Mouse (Mus musculus) telencephalon, adult 2 months (tissue): ENCODE measurements around the gene Rundc3a.

Experiments
- DNase-seq: peaks from one replicate; pipeline ENCODE4 v3.0.0-alpha.2; 2011; ENCODE audit warnings: low read depth, low spot score

The Rundc3a gene

DNA sequence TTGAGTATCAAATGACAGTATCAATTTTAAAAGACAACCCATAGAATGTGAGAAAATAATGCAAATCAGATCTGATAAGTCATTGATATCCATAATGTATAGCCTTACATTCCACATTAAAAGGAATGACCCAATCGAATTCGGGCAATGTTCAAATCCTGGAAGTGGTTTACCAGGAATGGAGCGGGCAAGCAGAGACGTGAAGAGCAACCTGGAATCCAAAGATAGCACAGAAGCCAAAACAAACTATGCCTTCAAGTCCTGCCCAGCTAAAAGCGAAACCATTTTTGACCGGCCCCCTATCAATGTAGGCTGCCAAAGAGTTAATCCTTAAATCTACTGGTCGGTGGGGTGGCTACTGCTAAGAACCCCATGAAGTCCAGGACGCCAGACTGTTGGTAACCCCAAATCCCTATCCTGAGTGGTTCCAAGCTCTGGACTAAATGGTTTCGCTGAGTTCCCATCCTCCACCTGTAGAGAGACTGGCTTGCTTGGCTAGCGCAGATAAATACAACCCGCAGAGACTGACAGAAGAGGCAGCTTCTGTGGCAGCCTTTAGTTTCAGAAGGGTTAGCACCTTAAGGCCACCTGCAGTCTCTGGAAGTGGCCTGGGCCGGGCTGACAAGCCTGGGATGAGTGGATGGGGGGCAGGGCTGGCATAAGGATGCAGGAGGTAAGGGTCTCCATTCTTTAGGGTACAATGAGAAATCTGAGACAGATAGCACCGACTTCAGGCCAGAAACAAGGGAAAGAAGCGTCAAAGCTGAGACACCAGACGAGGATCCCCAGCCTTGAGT lies 564 bp upstream of the Rundc3a start:
- DNase-seq, result no peak

DNA sequence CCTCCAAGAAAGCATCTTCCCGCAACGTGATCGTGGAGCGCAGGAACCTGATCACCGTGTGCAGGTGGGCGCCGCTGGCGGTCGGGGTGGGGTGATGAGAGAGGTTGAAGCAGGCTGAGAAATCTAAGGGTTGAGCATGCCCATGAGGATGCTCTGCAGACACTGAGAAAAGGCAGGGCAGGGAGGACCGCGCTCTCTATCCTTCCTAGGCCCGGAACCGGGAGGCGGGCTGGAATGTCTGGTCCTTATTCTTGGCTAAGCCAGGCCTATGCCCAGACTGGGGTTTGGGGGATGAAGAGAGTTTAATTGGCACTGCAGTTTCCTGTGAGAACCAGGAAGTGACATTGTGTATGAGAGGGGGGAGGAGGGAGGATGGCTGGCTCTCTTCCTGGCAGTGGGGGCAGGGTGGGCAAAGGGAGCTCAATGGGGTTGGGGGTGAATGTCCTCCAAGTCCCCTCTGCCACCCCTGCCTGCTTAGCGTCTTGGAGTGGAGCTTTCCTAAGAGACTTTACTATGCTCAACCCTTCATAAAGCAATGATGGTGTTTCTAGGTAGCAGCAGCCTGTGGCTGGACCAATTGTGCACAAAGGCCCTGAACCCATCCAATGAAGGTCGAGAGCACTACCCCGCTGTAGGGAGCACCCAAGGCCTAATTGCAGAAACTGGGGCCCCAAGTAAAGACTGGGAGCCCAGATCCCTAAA lies 667 bp downstream of the Rundc3a start:
- no peak for DNase-seq

DNA sequence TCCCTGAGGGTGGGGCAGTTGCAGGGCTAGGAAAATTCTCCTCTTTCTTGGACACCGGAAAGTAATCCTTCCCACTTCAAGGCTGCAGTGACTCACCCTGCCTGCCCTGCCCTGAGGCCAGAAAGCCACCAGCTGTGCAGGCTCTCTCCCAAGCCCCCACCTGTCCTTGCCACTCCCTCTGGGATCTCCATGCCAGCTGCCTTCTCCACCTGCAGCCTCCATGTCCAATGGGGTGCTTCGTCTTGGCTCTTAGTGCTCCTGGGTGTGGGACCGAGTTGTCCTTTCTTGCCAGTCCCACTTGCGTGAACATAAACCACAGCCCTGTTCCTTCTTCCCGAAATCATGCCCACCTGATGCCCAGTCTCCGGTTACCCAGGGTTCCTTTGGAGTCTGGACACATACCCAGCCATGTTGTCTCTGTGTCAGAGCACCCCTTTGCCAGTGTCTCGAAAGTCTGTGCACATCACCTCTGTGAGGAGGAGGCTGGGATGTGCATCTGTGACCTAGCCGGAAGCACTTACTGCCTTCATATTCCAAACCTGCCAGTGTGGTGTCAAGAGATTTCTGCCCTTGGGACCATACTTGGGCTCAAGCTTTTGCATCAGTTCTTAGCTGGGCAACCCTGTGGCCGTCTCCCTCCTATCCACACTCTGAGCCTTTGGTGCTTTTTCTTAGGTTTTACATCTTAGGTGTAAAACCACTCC lies 1.4 kb downstream of the Rundc3a start:
- no peak for DNase-seq

DNA sequence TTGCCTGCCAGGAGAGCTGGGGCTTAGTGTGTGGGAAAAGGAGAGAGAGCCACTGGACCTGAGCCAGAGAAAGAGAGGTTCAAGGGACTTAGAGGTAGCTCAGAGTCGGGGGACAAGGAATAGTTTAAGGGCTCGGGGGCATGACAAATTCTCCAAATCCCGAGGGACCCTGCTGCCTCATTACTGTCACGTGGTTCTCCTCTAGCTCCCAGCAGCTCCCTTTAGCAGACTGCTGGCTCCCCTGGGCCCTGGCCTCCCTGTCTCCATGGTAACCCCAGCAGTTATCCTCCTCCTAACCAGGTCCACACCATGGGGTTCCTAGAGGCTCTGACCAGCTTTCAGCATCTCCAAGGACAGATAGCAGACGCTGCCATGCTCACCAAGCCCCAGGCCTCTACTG lies 2.0 kb downstream of the Rundc3a start:
- DNase-seq, result no peak

DNA sequence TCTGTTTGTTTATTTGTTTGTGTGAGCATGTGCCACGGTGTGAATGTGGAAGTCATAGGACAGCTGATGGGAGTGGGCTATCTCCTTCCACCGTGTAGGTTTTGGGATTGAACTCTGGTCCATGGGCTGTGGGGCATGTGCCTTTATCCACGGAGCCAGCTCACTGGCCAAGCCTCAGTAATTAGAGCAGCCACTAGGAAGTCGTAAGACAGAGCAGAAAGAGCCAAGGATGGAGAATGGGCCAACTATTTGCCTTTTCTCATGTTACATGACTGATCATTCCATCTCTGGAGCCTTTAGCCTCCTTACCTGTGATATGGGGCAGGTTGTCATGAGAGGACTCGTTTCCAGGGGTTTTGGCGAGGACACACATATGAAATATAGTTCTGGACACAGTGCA lies 3.1 kb downstream of the Rundc3a start:
- no peak for DNase-seq

DNA sequence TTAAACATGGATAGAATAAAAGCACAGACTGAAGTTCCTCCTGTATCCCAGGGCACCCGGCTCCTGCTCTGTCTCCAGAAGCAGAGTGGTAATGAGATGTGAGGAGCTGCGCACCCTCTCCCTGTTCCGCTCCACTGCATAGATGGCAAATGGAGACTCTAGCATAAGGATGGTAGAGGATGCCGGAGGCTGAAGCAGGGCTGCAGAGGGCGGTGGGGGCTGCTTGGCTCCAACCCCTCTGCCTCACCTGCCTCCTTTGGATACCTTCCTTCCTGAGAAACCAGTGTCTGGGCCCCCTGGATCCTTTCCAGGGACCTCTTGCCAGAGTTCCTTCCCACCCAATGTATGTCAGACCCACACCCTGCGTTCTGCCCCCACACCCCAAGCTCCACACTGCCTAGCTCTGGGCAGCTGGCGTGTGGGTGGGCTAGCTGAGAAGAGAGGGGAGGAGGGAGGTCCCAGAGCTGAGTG lies 3.5 kb downstream of the Rundc3a start:
- no peak for DNase-seq

GRCm38 (mm10) chr11:102398007-102398825 lies 5.0 kb downstream of the Rundc3a start:
- DNase-seq, result peak; percentile 79

DNA sequence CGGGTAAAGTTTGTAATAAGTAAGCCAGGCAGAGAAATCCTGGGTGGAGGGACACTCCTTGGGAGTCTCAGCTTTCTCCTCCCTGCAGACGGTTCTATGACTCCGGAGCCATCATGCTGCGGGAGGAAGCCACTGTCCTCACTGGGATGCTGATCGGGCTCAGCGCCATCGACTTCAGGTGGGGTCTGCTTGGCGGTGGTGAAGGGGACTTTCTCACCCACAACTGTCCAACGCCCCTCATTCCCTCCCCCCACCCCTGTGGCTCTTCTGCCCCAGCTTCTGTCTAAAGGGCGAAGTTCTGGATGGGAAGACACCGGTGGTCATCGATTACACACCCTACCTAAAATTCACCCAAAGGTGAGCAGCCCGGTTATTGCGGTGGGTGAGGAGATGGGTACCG lies 5.9 kb downstream of the Rundc3a start:
- DNase-seq, result no peak

DNA sequence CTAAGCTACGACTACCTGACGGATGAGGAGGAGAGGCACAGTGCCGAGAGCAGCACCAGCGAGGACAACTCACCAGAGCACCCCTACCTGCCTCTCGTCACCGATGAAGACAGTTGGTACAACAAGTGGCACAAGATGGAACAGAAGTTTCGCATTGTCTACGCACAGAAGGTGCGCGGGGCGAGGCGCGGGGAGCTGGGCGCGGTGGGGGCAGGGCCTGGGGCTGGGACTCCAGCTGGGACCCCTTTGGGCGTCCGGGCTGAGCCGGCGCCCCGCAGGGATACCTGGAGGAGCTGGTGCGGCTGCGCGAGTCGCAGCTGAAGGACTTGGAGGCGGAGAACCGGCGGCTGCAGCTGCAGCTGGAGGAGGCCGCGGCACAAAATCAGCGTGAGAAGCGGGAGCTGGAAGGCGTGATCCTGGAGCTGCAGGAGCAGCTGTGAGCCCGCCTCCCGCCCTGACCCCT lies 6.4 kb downstream of the Rundc3a start:
- DNase-seq, result no peak

DNA sequence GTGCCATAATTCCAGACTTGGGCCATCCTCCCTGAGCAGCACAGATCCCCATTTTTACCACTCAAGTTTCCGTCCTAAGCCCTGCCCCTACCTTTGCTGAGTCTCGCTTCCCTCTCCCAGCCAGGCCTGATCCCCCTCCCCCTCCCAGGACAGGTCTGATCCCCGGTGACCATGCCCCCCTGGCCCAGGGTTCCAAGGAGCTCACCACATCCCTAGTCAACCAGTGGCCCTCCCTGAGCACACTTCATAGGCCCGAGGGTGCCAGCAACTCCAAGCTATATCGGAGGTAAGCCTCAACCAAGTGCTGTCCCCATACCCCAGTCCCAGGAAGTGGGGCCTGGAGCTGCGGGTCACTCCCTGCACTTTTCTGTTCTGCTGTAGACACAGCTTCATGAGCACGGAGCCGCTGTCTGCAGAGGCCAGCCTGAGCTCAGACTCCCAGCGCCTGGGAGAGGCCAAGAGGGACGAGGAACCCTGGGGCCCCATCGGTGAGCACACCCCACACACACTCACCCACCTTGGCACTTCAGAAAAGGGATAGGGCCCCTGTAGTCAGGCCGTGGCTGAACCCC lies 7.4 kb downstream of the Rundc3a start:
- no peak for DNase-seq

GRCm38 (mm10) chr11:102401898-102402500 lies 8.8 kb downstream of the Rundc3a start:
- no peak for DNase-seq

- no peak for DNase-seq
These were observed 10.5 kb downstream of the Rundc3a start for GRCm38 (mm10) chr11:102403657-102404056.

DNA sequence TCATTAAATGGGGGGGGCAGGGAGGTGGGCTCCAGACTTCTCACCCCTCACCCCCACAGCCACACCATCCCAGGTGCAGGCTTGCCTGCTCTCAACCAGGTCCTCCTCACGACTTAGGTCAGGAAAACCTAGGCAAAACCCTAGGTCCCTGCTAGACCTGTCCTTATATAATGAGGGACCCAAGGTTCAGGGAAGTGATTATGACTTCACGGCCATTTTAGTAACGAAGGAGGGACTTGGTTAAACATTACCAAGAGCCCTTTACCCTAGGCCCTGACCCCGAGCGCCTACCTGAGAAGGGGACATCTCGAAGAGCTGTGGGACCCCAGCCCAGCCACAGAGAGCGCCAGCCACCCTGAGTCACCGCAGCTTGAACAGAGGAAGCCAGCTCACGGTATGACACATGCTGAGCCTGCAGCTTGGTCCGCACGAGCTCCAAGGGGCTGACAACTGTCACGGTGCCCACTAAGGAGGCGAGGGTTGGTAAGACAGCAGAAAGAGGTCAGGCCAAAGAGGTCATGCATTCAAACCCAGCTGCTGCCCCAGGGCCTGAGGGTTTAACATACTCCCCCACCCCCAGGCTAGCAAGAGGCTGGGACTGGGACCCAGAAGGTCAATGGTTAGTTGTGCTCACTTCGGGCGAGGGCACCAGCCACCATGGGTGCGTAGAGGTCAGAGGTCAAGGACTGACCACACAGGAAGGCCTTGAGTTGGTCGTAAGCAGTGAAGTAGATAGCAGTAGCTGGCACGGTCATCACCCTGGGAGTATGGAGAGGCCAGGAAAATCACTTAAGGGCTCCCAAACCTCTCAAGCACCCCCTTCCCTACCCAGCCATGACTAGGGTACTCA lies 11.2 kb downstream of the Rundc3a start:
- DNase-seq, result no peak

DNA sequence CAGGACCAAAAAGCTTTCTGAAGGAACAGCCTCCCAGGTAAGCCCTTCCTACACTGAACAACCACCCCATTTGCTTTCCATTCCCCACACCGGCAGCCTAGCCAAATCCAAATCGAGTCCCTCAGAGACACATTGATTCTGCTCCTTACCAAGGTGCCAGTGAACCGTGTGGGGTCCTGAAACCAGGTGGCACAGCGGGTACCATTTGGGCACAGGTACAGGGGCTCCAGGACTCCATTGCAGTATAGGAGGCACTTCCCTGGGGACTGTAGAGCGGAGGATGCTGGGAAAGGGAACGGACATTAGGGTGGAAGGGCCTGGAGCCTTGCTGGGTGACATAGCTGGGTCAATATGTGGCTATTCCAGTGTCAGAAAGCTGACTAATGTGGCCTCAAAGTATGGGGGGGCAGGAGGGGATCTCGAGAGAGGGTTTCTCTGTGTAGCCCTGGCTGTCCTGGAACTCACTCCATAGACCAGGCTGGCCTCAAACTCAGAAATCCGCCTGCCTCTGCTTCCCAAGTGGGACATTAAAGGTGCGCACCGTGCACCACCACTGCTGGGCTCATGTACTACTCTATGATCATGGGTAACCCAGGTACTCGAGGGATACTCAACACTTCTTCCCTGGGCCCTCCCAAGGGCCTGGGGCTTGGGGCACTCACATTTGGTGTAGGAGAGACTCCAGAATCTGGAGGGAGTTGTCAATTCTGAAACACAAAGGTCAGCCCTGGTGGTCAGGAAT lies 12.5 kb downstream of the Rundc3a start:
- no peak for DNase-seq

DNA sequence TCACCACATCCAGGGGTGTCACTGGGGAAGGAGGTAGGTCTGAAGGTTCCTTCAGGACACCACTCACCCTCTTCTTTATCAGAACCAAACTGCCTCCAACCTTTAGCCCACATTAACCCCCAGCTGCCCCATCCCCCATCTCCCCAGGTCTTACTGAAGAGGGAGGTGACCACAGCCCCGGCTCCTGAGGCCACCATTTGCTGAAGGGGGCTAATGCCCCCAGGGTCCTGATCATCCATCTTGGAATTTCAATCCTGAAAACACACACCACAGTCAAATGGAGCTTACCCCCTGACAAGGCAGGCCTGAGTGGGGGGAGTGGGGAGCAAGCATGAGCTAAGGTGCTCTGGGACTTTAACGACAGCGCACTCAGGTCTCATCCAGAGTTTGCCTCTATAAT lies 13.2 kb downstream of the Rundc3a start:
- no peak for DNase-seq

- no peak for DNase-seq
These were observed 14.0 kb downstream of the Rundc3a start for GRCm38 (mm10) chr11:102406900-102407833.

DNA sequence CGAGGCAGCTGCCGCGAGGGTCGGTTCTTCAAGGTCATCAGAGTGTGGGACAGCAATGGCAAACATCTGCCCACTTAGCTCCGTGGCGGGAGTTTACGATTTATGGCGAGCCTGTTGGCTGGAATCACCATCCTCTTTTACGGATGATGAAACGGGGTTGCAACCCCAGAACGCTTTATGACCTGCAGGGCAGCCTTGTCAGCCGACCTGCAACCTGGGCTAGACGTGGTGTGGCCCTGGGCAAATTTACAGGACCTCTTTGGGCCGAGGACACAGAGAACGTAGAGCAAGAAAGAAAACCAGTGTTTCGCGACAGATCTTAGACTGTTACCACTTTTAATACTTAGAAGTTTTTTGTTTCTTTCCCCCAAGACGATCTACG lies 14.6 kb downstream of the Rundc3a start, which contains the start of gene Slc25a39:
Slc25a39 (minus strand) TSS at position 113 of the 382 bp plus-strand sequence.
- no peak for DNase-seq

DNA sequence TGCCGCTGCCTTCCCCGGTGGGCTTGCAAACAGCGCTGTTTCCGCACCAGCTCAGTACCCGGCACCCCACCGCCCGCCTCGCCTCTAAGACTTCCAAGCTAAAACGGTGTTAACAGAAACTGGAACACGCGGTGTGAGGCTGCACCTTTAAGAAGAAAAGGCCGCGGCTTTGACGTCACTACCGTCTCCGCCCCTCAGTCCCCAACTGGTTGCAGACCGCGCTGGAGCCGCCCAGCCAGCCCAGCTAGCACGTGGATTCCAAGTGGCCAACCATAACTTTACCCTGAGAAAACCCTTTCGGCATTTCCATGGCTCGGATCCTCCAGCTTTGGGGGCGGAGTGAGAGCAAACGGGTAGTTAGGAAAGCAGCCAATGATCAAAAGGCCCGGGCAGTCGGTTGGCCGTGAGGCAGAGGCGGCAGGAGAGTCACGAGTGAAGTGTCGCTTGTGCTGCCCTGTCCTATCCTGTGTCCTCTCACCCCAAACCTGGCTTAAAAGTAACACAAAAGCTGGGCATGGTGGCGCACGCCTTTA lies 15.2 kb downstream of the Rundc3a start:
- peak; percentile 98 for DNase-seq
